Mouse (Mus musculus) hindbrain, embryonic 16.5 days (tissue): ENCODE measurements at regions not wholly inside any gene's neighbourhood (a gene's known extent, or its start where the extent isn't known, plus 50 kb on each side); places are given as distances from the start of the nearest gene placed in this dataset.

Experiments used
- ATAC-seq: fragments of 200-750 bp; cut with Nextera tagmentation; 2 replicates; pipeline ENCODE4 v1.8.0; 2017; ENCODE audit warnings: moderate TSS enrichment, moderate library complexity
- H3K27ac ChIP-seq: fragments of 300-500 bp; sonication (generic); 2 replicates; pipeline ENCODE4 v1.5.1; 2014; ENCODE audit warnings: low read depth, mild to moderate bottlenecking, control low read depth, low read length, moderate library complexity
- H3K27me3 ChIP-seq: fragments of 300-500 bp; sonication (generic); replicated peaks from 2 replicates; pipeline ENCODE4 v1.6.1; 2014; ENCODE audit warnings: low read length; ENCODE audit not compliant: control insufficient read depth, insufficient read depth
- H3K36me3 ChIP-seq: fragments of 300-500 bp; sonication (generic); 2 replicates; pipeline ENCODE4 v1.6.1; 2014; ENCODE audit warnings: mild to moderate bottlenecking, low read length, moderate library complexity, mixed read lengths; ENCODE audit not compliant: control insufficient read depth, insufficient read depth
- H3K4me1 ChIP-seq: fragments of 300-500 bp; sonication (generic); 2 replicates; pipeline ENCODE4 v1.6.1; 2014; ENCODE audit warnings: low read depth, low read length; ENCODE audit not compliant: control insufficient read depth, insufficient read depth
- H3K4me2 ChIP-seq: fragments of 300-500 bp; sonication (generic); 2 replicates; pipeline ENCODE4 v1.6.1; 2014; ENCODE audit warnings: mild to moderate bottlenecking, low read length, control low read depth, moderate library complexity
- H3K4me3 ChIP-seq: fragments of 300-500 bp; sonication (generic); 2 replicates; pipeline ENCODE4 v1.5.1; 2014; ENCODE audit warnings: mild to moderate bottlenecking, low read length, control low read depth, moderate library complexity
- H3K9ac ChIP-seq: fragments of 300-500 bp; sonication (generic); 2 replicates; pipeline ENCODE4 v1.6.1; 2014; ENCODE audit warnings: low read depth, mild to moderate bottlenecking, control low read depth, low read length, moderate library complexity
- H3K9me3 ChIP-seq: fragments of 300-500 bp; sonication (generic); 2 replicates; pipeline ENCODE4 v1.6.1; 2014; ENCODE audit warnings: mild to moderate bottlenecking, low read length, moderate library complexity; ENCODE audit not compliant: control insufficient read depth
- WGBS: fragments of 180-500 bp; shearing (Covaris S2); extraction: QIAGEN DNeasy Blood & Tissue Kit; methylation state at CpG from one replicate; pipeline ENCODE4 v1.1.7; 2014; 5-methylcytosine and 5-hydroxymethylcytosine counted together

DNA sequence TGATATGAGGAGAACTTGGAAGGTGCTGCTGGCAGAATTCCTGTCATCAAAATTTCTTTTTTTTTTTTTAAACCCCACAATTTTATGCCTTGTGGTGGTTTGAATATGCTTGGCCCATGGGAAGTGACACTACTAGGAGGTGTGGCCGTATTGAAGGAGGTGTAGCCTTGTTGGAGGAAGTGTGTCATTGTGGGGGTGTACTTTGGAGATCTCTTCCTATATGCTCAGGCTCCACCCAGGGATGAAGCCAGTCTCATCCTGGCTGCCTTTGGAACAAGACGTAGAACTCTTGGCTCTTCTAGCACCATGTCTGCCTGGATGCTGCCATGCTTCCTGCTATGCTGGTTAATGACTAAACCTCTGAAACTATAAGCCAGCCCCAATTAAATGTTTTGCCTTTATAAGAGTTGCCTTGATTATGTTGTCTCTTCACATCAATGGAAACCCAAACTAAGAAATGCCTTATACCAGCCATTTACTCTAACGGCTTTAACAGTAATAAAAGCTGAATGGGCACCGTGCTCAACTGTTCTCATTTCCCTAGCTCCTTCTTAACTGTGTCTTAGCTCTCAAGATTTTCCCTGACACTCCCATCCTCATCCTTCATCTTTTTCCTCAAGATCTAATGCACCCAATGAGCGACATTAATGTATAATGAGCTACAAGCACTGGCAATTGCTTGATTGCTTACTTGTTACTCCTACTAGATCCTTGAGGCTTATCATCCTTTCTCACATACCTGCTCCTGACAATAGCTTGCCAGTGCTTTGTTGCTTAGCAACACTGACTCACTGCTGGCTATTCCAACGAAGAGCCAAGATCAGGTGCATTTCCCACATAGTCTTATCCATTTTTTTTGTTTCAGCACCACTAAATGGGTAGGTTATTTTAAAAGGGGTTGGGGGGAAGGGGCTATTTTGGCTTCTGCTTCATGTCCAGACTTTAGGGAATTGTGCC lies 61.7 kb upstream of the Hspb3 start:
- H3K9ac ChIP-seq, result no peak overlapping the region
- H3K4me3 ChIP-seq, result no peak overlapping the region
- 66% methylated on average over 6 of the region's 6 CpGs for WGBS
- H3K4me1 ChIP-seq, result no peaks in the 10 kb centered on the region
- ATAC-seq, result peak; percentile 93
- no peaks in the 10 kb centered on the region for H3K27me3 ChIP-seq
- H3K27ac ChIP-seq, result no peak overlapping the region
- no peaks in the 10 kb centered on the region for H3K36me3 ChIP-seq
- H3K9me3 ChIP-seq, result no peaks in the 10 kb centered on the region
- H3K4me2 ChIP-seq, result no peak overlapping the region

DNA sequence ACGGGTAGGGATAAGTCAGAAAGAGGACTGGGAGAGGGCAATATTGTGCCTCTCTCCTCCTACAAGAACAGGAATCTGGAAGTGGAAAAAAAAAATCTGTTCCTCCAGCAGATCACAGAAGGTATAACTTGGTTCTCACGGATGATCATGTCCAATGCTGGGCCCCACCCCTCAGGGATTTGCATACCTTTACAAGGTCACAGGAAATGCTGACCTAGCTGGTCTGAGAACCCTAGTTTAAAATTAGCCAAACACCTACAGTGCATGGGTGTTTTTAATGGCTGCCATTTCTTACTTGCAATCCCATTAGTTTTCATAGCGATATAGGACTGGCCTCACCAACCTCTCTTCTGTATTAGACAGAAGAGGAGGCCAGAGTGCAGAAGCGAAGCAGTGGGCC lies 51.8 kb upstream of the Hspb3 start:
- 85% methylated on average over 4 of the region's 4 CpGs for WGBS
- Histone ChIP-seq H3K4me3 (no peak overlapping the region), H3K4me2 (no peak overlapping the region), H3K9ac (no peak overlapping the region), H3K27me3 (no peaks in the 10 kb centered on the region), H3K4me1 (no peaks in the 10 kb centered on the region), H3K9me3 (no peaks in the 10 kb centered on the region; the same call in 1 of the 2 replicates), H3K36me3 (no peaks in the 10 kb centered on the region), H3K27ac (no peak overlapping the region)
- no peak for ATAC-seq

DNA sequence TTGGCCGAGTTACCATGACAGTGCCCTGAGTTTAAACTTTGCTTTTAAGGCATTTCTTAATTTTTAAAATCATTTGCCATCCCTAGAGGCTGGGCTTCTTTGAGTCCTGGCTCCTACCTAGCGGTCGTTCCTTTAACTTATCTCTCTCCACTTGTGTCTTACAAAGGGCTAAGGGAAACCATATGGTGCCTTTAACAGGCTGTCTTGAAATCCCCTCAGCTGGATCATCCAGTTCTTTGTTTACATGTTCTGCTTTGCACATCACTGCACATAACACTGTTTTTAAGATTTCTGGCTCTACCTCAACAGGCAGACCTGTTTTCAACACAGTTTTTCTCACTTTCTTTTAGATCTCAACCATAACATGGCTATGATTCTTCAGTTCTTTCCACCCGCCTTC lies 50.4 kb upstream of the Hspb3 start:
- Histone ChIP-seq H3K36me3 (no peaks in the 10 kb centered on the region), H3K9me3 (no peaks in the 10 kb centered on the region; the same call in 1 of the 2 replicates), H3K9ac (no peak overlapping the region), H3K4me3 (no peak overlapping the region), H3K4me2 (no peak overlapping the region), H3K27ac (no peak overlapping the region), H3K27me3 (no peaks in the 10 kb centered on the region), H3K4me1 (no peaks in the 10 kb centered on the region)
- WGBS, result 70% methylated on average over 4 of the region's 4 CpGs
- no peak for ATAC-seq
